Mouse (Mus musculus) MEL (cell line): ENCODE results near the gene Casz1. TPM values are rescaled to one million over a fixed set of nuclear protein-coding genes. Genes with fewer than 3 reads are reported as not detected.

ENCODE experiments used
- DNase-seq: peaks from one replicate; pipeline ENCODE4 v3.0.0; 2011; ENCODE audit warnings: low read depth, low spot score
- H3K27ac ChIP-seq: 2 replicates; pipeline ENCODE4 v1.5.1; 2012; ENCODE audit warnings: low read depth, mild to moderate bottlenecking, control low read depth, low read length, moderate library complexity; ENCODE audit not compliant: control insufficient read depth
- H3K27me3 ChIP-seq, 2 experiments: fragments of 150-350 bp in 1 of 2; sonication (generic) in 1 of 2; 2 replicates each; pipeline ENCODE4 v1.6.1; 2012; ENCODE audit warnings: low read length in 2 of 2, mild to moderate bottlenecking in 2 of 2, improper control_type of control experiment in 1 of 2, moderate library complexity in 1 of 2; ENCODE audit not compliant: insufficient read depth in 2 of 2, control insufficient read depth in 1 of 2
- H3K36me3 ChIP-seq, 2 experiments: 2 replicates each; pipeline ENCODE4 v1.6.1; 2012 to 2014; ENCODE audit warnings: low read length in 2 of 2, improper control_type of control experiment in 1 of 2, inconsistent platforms in 1 of 2, mild to moderate bottlenecking in 1 of 2; ENCODE audit not compliant: insufficient read depth in 2 of 2, control insufficient read depth in 1 of 2
- H3K4me1 ChIP-seq, 2 experiments: fragments of 150-350 bp in 1 of 2; sonication (generic) in 1 of 2; 2 replicates each; pipeline ENCODE4 v1.6.1; 2012; ENCODE audit warnings: low read length in 2 of 2, improper control_type of control experiment in 1 of 2, mild to moderate bottlenecking in 1 of 2; ENCODE audit not compliant: insufficient read depth in 2 of 2, control insufficient read depth in 1 of 2
- H3K4me3 ChIP-seq, 2 experiments: fragments of 150-350 bp in 1 of 2; sonication (generic) in 1 of 2; 2 replicates each; pipeline ENCODE4 v1.5.1; 2012; ENCODE audit warnings: low read depth in 2 of 2, low read length in 2 of 2, mild to moderate bottlenecking in 2 of 2, moderate library complexity in 2 of 2, control low read depth in 1 of 2, improper control_type of control experiment in 1 of 2; ENCODE audit not compliant: control insufficient read depth in 1 of 2, insufficient read depth in 1 of 2
- H3K79me2 ChIP-seq: 2 replicates; pipeline ENCODE4 v1.6.1; 2012; ENCODE audit warnings: mild to moderate bottlenecking, low read length, moderate library complexity; ENCODE audit not compliant: control insufficient read depth, poor library complexity, insufficient read depth
- H3K9ac ChIP-seq: 2 replicates; pipeline ENCODE4 v1.6.1; 2012; ENCODE audit warnings: low read depth, mild to moderate bottlenecking, control low read depth, low read length, moderate library complexity; ENCODE audit not compliant: control insufficient read depth, poor library complexity, severe bottlenecking
- H3K9me3 ChIP-seq: fragments of 150-350 bp; sonication (generic); replicated peaks from 2 replicates; pipeline ENCODE4 v1.6.1; 2012; ENCODE audit warnings: mild to moderate bottlenecking, low read length, improper control_type of control experiment, moderate library complexity; ENCODE audit not compliant: insufficient read depth
- CHD1 ChIP-seq: IDR thresholded peaks from 2 replicates; pipeline ENCODE4 v1.6.1; 2012; ENCODE audit warnings: low read depth, mild to moderate bottlenecking, inconsistent platforms, low read length, improper control_type of control experiment
- CHD2 ChIP-seq: IDR thresholded peaks from 2 replicates; pipeline ENCODE4 v1.6.1; 2011; ENCODE audit warnings: low read length, improper control_type of control experiment
- CTCF ChIP-seq, 3 experiments: IDR thresholded peaks in 2 of 3; conservative IDR thresholded peaks in 1 of 3; 2 replicates each; pipeline ENCODE4 v1.5.1; 2011 to 2012; ENCODE audit warnings: low read length in 3 of 3, low read depth in 2 of 3, mild to moderate bottlenecking in 2 of 3, improper control_type of control experiment in 1 of 3, inconsistent platforms in 1 of 3, mixed read lengths in 1 of 3, moderate library complexity in 1 of 3; ENCODE audit not compliant: control insufficient read depth in 1 of 3, insufficient read depth in 1 of 3, poor library complexity in 1 of 3, severe bottlenecking in 1 of 3
- E2F4 ChIP-seq: IDR thresholded peaks from 2 replicates; pipeline ENCODE4 v1.6.1; 2011; ENCODE audit warnings: low read depth, low read length, improper control_type of control experiment, borderline replicate concordance
- ETS1 ChIP-seq: IDR thresholded peaks from 2 replicates; pipeline ENCODE4 v1.6.1; 2012; ENCODE audit warnings: low read depth, mild to moderate bottlenecking, inconsistent platforms, low read length, improper control_type of control experiment, moderate library complexity
- GATA1 ChIP-seq: IDR thresholded peaks from 2 replicates; pipeline ENCODE4 v1.6.1; 2011; ENCODE audit warnings: low read depth, low read length, improper control_type of control experiment
- HCFC1 ChIP-seq: IDR thresholded peaks from 2 replicates; pipeline ENCODE4 v1.6.1; 2012; ENCODE audit warnings: low read depth, mild to moderate bottlenecking, inconsistent platforms, low read length, improper control_type of control experiment, moderate library complexity
- KAT2A ChIP-seq: conservative IDR thresholded peaks from 2 replicates; pipeline ENCODE4 v1.6.1; 2012; ENCODE audit warnings: low read depth, low read length, improper control_type of control experiment, inconsistent platforms
- MAX ChIP-seq: IDR thresholded peaks from 2 replicates; pipeline ENCODE4 v1.6.1; 2011; ENCODE audit warnings: low read length, improper control_type of control experiment
- MAZ ChIP-seq: IDR thresholded peaks from 2 replicates; pipeline ENCODE4 v1.6.1; 2012; ENCODE audit warnings: low read depth, mild to moderate bottlenecking, inconsistent platforms, low read length, improper control_type of control experiment
- MYB ChIP-seq: IDR thresholded peaks from 2 replicates; pipeline ENCODE4 v1.6.1; 2011; ENCODE audit warnings: mild to moderate bottlenecking, low read depth, low read length, improper control_type of control experiment
- MYC ChIP-seq: IDR thresholded peaks from 2 replicates; pipeline ENCODE4 v1.6.1; 2011; ENCODE audit warnings: low read depth, mild to moderate bottlenecking, low read length, improper control_type of control experiment, moderate library complexity
- NELFE ChIP-seq: IDR thresholded peaks from 2 replicates; pipeline ENCODE4 v1.6.1; 2011; ENCODE audit warnings: low read depth, low read length, improper control_type of control experiment
- NRF1 ChIP-seq: IDR thresholded peaks from 2 replicates; pipeline ENCODE4 v1.6.1; 2014; ENCODE audit warnings: low read depth, mild to moderate bottlenecking, inconsistent platforms, low read length, improper control_type of control experiment, moderate library complexity; ENCODE audit not compliant: poor library complexity, insufficient read depth, severe bottlenecking
- POLR2A ChIP-seq, 2 experiments: IDR thresholded peaks; 2 replicates each; pipeline ENCODE4 v1.6.1; 2011 to 2012; ENCODE audit warnings: low read length in 2 of 2, mild to moderate bottlenecking in 2 of 2, control low read depth in 1 of 2, improper control_type of control experiment in 1 of 2, low read depth in 1 of 2, moderate library complexity in 1 of 2; ENCODE audit not compliant: control insufficient read depth in 1 of 2, insufficient read depth in 1 of 2, poor library complexity in 1 of 2
- POLR2AphosphoS2 ChIP-seq: IDR thresholded peaks from 2 replicates; pipeline ENCODE4 v1.6.1; 2011; ENCODE audit warnings: low read length, improper control_type of control experiment
- SMC3 ChIP-seq: IDR thresholded peaks from 2 replicates; pipeline ENCODE4 v1.6.1; 2011; ENCODE audit warnings: low read depth, low read length, improper control_type of control experiment
- UBTF ChIP-seq: IDR thresholded peaks from 2 replicates; pipeline ENCODE4 v1.6.1; 2012; ENCODE audit warnings: low read depth, mild to moderate bottlenecking, inconsistent platforms, low read length, improper control_type of control experiment, moderate library complexity, borderline replicate concordance; ENCODE audit not compliant: insufficient read depth
- USF2 ChIP-seq, 2 experiments: IDR thresholded peaks; 2 replicates each; pipeline ENCODE4 v1.6.1; 2011 to 2012; ENCODE audit warnings: improper control_type of control experiment in 2 of 2, low read length in 2 of 2, borderline replicate concordance in 1 of 2, inconsistent platforms in 1 of 2, low read depth in 1 of 2, mild to moderate bottlenecking in 1 of 2; ENCODE audit not compliant: insufficient read depth in 1 of 2
- ZC3H11A ChIP-seq: IDR thresholded peaks from 2 replicates; pipeline ENCODE4 v1.6.1; 2012; ENCODE audit warnings: low read depth, mild to moderate bottlenecking, inconsistent platforms, low read length, improper control_type of control experiment
- polyA plus RNA-seq, 2 experiments: library from polyadenylated mRNA; stranded (reverse) in 1 of 2; unstranded in 1 of 2; fragments of >175 nt in 1 of 2; fragments of >200 nt in 1 of 2; gene quantifications; 2 replicates each; pipeline versions ENCODE4 v1.2.1 to v1.2.4; 2012; ENCODE audit warnings: low replicate concordance in 2 of 2, low read depth in 1 of 2; ENCODE audit not compliant: insufficient read length in 2 of 2, insufficient read depth in 1 of 2, missing spikeins in 1 of 2
- total RNA-seq: library from RNA; depleted of rRNA; stranded (reverse); fragments of 300-350 nt; gene quantifications from 2 replicates; pipeline ENCODE4 v1.2.3, GENCODE M21; 2012

Casz1 gene
- total and polyA plus RNA-seq, 3 experiments = 1.3 to 3.2 TPM; not detected in 1

DNA sequence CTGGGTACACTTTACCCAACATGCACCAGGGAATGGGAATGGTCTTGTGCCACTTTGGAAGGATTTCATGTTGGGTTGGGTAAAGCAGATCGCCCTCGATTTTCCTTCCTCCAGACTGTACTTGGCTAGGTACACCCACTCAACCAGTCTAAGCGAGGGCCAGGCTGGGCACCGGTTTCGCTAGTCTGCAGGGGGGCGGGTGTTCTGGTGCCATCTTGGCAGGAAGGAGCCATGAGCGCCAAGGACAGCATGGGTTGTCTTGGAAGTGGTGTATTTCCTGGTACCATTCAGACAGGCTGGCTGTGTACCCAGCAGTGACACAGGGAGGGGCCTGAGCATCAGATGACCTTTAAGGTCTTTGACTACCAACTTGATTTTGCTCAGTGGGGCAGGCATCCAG lies 101.1 kb downstream of the Casz1 start:
- Histone ChIP-seq H3K9me3 (no peaks in the 10 kb centered on the region), H3K4me1 (peaks cover 2 to 7% of the 10 kb centered on the region in 2 experiments; a peak in 2 of 4 replicates), H3K4me3 (no peak overlapping the region), H3K27me3 (no peaks in the 10 kb centered on the region), H3K9ac (no peak overlapping the region), H3K36me3 (peaks cover 0 to 2% of the 10 kb centered on the region in 2 experiments; a peak in 2 of 4 replicates), H3K27ac (no peak overlapping the region), H3K79me2 (no peaks in the 10 kb centered on the region; the same call in 1 of the 2 replicates)
- TF ChIP-seq NELFE (no peak), ETS1 (no peak), ZC3H11A (no peak), POLR2AphosphoS2 (no peak), MYC (no peak), NRF1 (no peak), HCFC1 (no peak), MAX (no peak), MAZ (no peak), UBTF (no peak), CHD1 (no peak), POLR2A (IDR thresholded peaks at IDR 0.05; ENCODE audit: control insufficient read depth in 1 of 2, insufficient read depth in 1 of 2, low read depth in 1 of 2, low read length in 2 of 2, poor library complexity in 1 of 2) (no peak)
- no peak for DNase-seq

DNA sequence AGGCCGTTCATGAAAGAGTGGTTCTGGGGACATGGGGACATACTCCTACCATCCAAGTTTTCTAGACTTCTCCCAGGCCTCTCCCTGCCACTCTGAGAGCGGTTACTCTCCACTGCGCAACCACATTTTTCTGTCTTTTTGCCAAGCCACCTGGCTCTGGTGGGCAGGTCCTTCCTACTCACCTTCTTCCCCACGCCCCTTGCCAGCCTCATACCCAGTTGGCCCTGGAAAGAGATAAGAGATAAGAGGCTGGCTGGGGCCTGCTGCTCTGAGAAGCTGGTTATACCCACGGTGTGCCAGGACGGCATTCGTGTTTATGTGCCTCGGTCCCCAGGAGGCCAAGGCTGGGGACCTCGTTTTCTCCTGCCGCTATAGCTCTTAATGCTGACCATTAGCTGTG lies 102.6 kb downstream of the Casz1 start:
- no peak overlapping the region for H3K27ac ChIP-seq
- TF ChIP-seq MAZ (no peak), CHD1 (no peak), CHD2 (no peak), SMC3 (no peak), CTCF (IDR thresholded peaks at IDR 0.05 in 2 of 3, conservative IDR thresholded peaks at IDR 0.05 in 1 of 3; ENCODE audit: control insufficient read depth in 1 of 3, insufficient read depth in 1 of 3, low read depth in 2 of 3, low read length in 3 of 3, poor library complexity in 1 of 3, severe bottlenecking in 1 of 3) (no peak), KAT2A (no peak), GATA1 (no peak), USF2 (IDR thresholded peaks at IDR 0.05; ENCODE audit: borderline replicate concordance in 1 of 2, insufficient read depth in 1 of 2, low read depth in 1 of 2, low read length in 2 of 2) (no peak), E2F4 (no peak), MYB (no peak)
- TF ChIP-seq, all 39 proteins: peak for 0
- no peaks in the 10 kb centered on the region for H3K9me3 ChIP-seq
- no peak for DNase-seq
- peaks cover 2 to 7% of the 10 kb centered on the region in 2 experiments; a peak in 2 of 4 replicates for H3K4me1 ChIP-seq
- no peak overlapping the region for H3K4me3 ChIP-seq
- H3K9ac ChIP-seq = no peak overlapping the region
- no peaks in the 10 kb centered on the region for H3K79me2 ChIP-seq
- no peaks in the 10 kb centered on the region for H3K27me3 ChIP-seq
- peaks cover 0 to 2% of the 10 kb centered on the region in 2 experiments; a peak in 2 of 4 replicates for H3K36me3 ChIP-seq
